Mouse (Mus musculus): Measurements from ENCODE around the gene Zfand4.

Gene Zfand4

GRCm38 (mm10) chr6:116370216-116370976 lies 106.4 kb downstream of the Zfand4 start:
- in situ Hi-C loops (cut with MboI, MseI): no loop called here

GRCm38 (mm10) chr6:116371500-116371899 lies 107.5 kb downstream of the Zfand4 start:
- in situ Hi-C loops (cut with MboI, MseI): no loop called here

- in situ Hi-C loops (cut with MboI, MseI): no loop called here
Measured at GRCm38 (mm10) chr6:116374136-116374535, 110.1 kb downstream of the Zfand4 start.

GRCm38 (mm10) chr6:116374618-116375017 lies 110.6 kb downstream of the Zfand4 start:
- in situ Hi-C loops (cut with MboI, MseI): no loop called here

- in situ Hi-C loops (cut with MboI, MseI): no loop called here
Measured at GRCm38 (mm10) chr6:116378892-116379291, 114.9 kb downstream of the Zfand4 start.

Data from T-helper 2 cell (primary cell).